Mouse (Mus musculus) megakaryocyte, embryonic 14.5 days (primary cell): ENCODE results near the gene Igf2.

Experiments used
- FLI1 ChIP-seq: IDR thresholded peaks from 2 replicates; pipeline ENCODE4 v1.6.1; 2012; ENCODE audit warnings: low read length, inconsistent platforms, mixed read lengths
- GATA1 ChIP-seq: IDR thresholded peaks from 3 replicates; pipeline ENCODE4 v1.6.1; 2012; ENCODE audit warnings: mixed read lengths, low read length, inconsistent platforms, borderline replicate concordance

- no peak for TF ChIP-seq GATA1
- no peak for TF ChIP-seq FLI1
Measured at GRCm38 (mm10) chr7:142669751-142670625, 3.4 kb upstream of the Igf2 start, which contains the start of gene Gm49394.
